Mouse (Mus musculus): ENCODE data around the gene Pik3ca. TPM values are rescaled to one million over a fixed set of nuclear protein-coding genes. Genes with fewer than 3 reads are reported as not detected.
A peak's percentile ranks its signal among the peaks of the same experiment; 100 is the strongest.

Pik3ca gene
- total RNA-seq (2021) = 10 to 100 TPM; 47.8 to 51.9 TPM
- long read RNA-seq, experiment 1, full-length matches to known transcripts = 3 of 25 reads
- long read RNA-seq, experiment 1, partial matches to known transcripts = 1 of 25 reads
- long read RNA-seq, experiment 1, other reads (novel, unspliced or antisense) = 21 of 25 reads
- long read RNA-seq, experiment 2, partial matches to known transcripts = 3 of 38 reads
- long read RNA-seq, experiment 2, other reads (novel, unspliced or antisense) = 35 of 38 reads

DNA sequence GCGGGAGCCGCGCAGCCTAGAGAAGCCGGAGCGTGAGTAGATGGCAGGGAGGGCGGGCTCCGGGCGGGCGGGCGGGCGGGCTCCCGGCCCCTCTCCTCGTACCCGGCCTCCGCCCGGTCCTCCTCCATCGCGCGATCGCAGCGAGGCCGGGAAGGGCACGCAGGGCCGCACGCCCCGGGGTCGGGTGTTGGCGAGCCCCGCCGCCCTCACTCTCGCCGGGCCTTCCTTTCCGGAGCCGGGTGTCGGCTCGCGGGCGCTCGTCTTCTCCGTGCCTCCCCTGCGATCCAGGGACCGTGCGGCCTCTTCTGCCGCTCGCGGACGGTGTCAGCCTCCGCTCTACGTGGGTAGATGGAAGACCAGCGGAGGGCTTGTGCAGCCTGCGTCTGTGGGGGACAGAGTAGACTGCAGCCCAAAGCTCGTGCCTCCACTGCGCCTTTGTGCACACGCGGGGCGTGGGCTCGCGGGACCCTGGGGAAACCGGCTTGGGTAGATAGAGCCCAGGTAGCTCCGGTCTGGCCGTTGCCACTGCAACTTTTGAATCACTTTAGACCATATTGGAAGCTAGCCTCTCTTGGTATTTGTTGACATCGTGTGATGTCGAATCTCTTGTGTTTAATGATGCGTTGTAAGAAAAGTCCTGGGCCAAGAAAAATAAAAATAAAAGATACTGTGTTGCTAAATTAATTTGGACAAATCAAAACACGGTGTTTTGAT lies at the start of gene Pik3ca:
Pik3ca (plus strand) TSS at position 211 of the 714 bp plus-strand sequence.
- Histone ChIP-seq H3K4me3 (peak within 1 kb of the TSS; percentile 70), H3K27ac (peak within 1 kb of the TSS; percentile 97)
- TF ChIP-seq CTCF (conservative IDR thresholded peaks at IDR 0.05) = no peak; the same call in 1 of the 2 replicates
- peak; percentile 6 to 50 for DNase-seq (ENCODE audit: low spot score in 2 of 2)

GRCm38 (mm10) chr3:32347881-32348280 lies 49.6 kb upstream of the Pik3ca start:
- DNase-seq (ENCODE audit: low spot score in 2 of 2) = peak; percentile 81 to 86
- no peak overlapping the region for H3K27ac ChIP-seq
- TF ChIP-seq CTCF (conservative IDR thresholded peaks at IDR 0.05) = no peak
- no peak overlapping the region for H3K4me3 ChIP-seq

DNA sequence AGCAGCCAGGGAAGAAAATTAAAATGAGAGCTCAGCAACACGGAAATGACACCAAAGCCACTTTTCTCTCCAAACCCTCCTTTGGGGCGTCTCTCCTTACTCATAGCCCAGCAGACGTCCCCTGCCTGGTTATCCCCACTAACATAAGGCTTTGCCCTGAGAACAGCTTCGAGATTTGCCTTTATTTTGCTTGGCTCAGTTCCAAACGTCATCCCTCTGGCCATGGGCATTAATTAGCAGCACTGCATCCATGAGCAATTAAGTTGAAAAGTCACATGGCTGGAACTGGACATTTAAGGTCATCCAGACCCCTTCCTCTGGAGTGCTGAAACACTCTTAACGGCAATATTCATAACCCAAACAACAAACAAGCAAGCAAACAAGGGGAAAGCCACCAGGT lies 36.2 kb upstream of the Pik3ca start:
- Histone ChIP-seq H3K27ac (no peak overlapping the region), H3K4me3 (no peak overlapping the region)
- no peak for TF ChIP-seq CTCF (conservative IDR thresholded peaks at IDR 0.05)
- no peak for DNase-seq (ENCODE audit: low spot score in 2 of 2)

GRCm38 (mm10) chr3:32364195-32364594 lies 33.3 kb upstream of the Pik3ca start:
- TF ChIP-seq CTCF (conservative IDR thresholded peaks at IDR 0.05) = no peak
- DNase-seq (ENCODE audit: low spot score in 2 of 2) = no peak
- no peak overlapping the region for H3K27ac ChIP-seq
- H3K4me3 ChIP-seq = peak overlapping the region; percentile 74

GRCm38 (mm10) chr3:32364841-32365545 lies 32.5 kb upstream of the Pik3ca start:
- Histone ChIP-seq H3K27ac (peak overlapping the region; percentile 98), H3K4me3 (peak overlapping the region; percentile 74)
- TF ChIP-seq CTCF (conservative IDR thresholded peaks at IDR 0.05) = no peak
- peak; percentile 22 to 27 for DNase-seq (ENCODE audit: low spot score in 2 of 2)

DNA sequence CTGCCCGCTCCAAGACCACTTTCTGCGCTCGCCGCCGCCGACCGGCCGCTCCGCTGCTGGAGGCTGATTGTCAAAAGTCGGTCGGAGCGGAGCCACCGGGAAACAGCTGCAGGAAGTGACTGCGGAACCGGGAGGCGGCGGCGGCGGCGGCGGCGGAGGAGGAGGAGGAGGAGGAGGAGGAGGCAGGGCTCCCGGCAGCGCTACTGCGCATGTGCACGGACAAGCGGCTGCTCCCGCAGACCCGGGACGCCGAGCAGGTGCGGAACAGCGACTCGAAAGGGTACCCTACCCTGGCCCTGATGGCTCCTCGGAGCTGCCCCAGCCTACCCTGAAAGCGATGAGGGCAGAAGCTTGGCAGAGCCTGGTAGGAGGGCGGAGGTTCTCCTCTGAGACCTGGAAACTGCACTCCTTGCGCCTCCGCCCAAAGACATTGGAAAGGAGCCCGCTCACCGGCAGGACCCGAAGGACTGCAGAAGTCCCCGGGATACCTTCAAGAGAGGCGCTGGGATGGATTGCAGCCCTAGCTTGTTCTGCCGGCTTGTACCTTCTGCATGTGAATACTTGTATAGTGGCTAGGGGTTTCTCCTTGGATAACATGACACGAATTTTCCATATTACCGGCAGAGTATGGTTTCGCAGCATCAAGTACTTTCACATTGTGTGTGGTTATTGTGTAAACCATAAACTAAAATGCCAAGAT lies 31.8 kb upstream of the Pik3ca start, which contains the start of gene Zmat3:
Zmat3 (minus strand) TSS at position 469 of the 700 bp plus-strand sequence.
- peak; percentile 78 to 79 for DNase-seq (ENCODE audit: low spot score in 2 of 2)
- Histone ChIP-seq H3K4me3 (peak within 1 kb of the TSS; percentile 74), H3K27ac (peak within 1 kb of the TSS; percentile 98)
- peak; percentile 64 for TF ChIP-seq CTCF (conservative IDR thresholded peaks at IDR 0.05)

DNA sequence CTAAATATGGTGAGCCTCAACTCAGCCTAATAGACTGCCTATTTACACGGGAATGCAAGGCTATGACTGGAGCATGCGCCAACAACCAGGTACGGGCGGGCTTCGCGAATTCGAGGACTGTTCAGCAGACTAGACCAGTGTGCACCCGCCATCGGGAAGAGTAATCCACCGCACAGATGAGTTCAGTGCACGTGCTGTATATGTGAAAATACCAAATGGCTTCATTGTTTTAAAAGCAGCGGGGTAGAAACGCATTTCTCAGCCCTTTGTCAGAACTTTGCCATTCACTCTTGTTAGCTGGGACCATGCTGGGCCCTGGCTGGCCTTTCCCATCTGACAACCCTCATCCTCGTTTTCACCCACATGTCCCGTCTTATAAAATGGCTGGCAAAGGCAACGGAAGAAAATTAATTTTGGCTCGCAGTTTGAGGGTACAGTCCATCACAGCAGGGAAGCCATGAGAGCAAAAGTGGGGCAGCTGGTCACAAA lies 31.2 kb upstream of the Pik3ca start:
- H3K27ac ChIP-seq = peak overlapping the region; percentile 98
- DNase-seq (ENCODE audit: low spot score in 2 of 2) = no peak
- H3K4me3 ChIP-seq = peak overlapping the region; percentile 74
- no peak for TF ChIP-seq CTCF (conservative IDR thresholded peaks at IDR 0.05)

- Histone ChIP-seq H3K27ac (no peak overlapping the region), H3K4me3 (no peak overlapping the region)
- no peak for TF ChIP-seq CTCF (conservative IDR thresholded peaks at IDR 0.05)
- DNase-seq (ENCODE audit: low spot score in 2 of 2) = no peak
Observed at GRCm38 (mm10) chr3:32367516-32367915, 30.0 kb upstream of the Pik3ca start.

- no peak for TF ChIP-seq CTCF (conservative IDR thresholded peaks at IDR 0.05)
- Histone ChIP-seq H3K27ac (no peak overlapping the region), H3K4me3 (no peak overlapping the region)
- no peak for DNase-seq (ENCODE audit: low spot score in 2 of 2)
Observed at GRCm38 (mm10) chr3:32371957-32372356, 25.5 kb upstream of the Pik3ca start.

DNA sequence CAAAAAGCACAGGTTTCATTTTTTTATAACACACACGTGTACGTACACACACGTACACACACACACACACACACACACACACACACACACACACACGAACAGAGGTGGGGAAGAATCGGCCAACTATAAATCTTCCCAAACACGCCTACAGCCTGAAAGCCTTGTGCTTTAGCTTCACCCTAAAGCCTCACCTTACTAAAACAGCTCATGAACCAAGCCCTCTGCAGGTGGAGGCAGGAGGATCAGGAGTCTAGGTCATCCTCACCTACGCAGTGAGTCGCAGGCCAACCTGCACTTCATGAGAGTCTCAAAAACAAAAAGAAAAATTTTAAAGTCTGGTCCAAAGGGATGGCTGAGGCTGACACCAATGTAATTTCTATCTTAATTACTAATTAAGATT lies 25.0 kb upstream of the Pik3ca start:
- Histone ChIP-seq H3K27ac (no peak overlapping the region), H3K4me3 (no peak overlapping the region)
- no peak for TF ChIP-seq CTCF (conservative IDR thresholded peaks at IDR 0.05)
- DNase-seq (ENCODE audit: low spot score in 2 of 2) = no peak

DNA sequence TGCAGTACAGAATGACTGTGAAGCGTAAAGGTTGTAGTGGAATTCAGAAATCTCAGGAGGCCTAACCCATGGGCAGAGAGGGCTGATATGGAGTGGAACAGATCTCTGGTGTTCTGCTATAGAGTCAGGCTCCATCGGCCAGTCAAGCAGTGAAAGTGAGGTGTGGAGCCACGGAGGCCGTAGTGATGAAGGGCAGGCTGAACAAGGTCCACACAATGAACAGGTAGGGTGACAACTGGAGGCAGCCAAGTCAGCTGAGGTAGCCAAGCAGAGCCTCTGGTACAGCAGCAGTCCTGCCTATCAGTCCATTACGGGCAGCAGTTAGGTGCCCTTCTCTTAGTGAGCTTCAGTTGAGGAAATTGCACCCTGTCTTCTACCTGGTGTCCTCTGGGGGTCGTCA lies 24.2 kb upstream of the Pik3ca start:
- no peak overlapping the region for H3K27ac ChIP-seq
- H3K4me3 ChIP-seq = no peak overlapping the region
- TF ChIP-seq CTCF (conservative IDR thresholded peaks at IDR 0.05) = no peak
- no peak for DNase-seq (ENCODE audit: low spot score in 2 of 2)

DNA sequence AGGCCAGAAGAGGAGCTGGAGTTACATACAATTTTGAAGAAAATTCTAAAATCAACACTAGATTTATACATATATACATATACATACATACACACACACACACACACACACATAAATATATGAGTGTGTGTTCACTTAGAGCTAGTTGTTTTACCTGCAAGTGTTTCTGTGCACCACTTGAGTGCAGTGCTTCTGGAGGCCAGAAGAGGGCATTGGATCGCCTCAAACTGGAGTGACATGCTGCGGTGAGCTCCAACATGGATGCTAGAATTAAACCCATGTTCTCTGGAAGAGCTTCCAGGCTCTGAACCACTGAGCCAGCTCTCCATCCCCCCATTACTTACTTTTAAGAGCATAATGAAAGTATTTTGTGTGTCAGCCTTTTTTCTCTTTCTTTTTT lies 17.6 kb upstream of the Pik3ca start:
- Histone ChIP-seq H3K4me3 (no peak overlapping the region), H3K27ac (no peak overlapping the region)
- peak; percentile 60 for TF ChIP-seq CTCF (conservative IDR thresholded peaks at IDR 0.05)
- DNase-seq (ENCODE audit: low spot score in 2 of 2) = no peak

Measured in layer of hippocampus, adult 2 months (tissue).